Mouse (Mus musculus): ENCODE data around the gene 4930518I15Rik. TPM values are rescaled to one million over a fixed set of nuclear protein-coding genes. Genes with fewer than 3 reads are reported as not detected.
"Not testable (repeated sequence)": the region's sequence is repeated elsewhere in the genome, so short reads cannot be mapped to it uniquely, and the experiment has no call there.

4930518I15Rik gene
- polyA plus RNA-seq, 2 experiments from 2014 or later: 16.3 to 25.4 TPM

- peak; percentile 31 for ATAC-seq
Measured at GRCm38 (mm10) chr2:156841841-156842706, 15.7 kb downstream of the 4930518I15Rik start.

- ATAC-seq: peak; percentile 21
Measured at GRCm38 (mm10) chr2:156841028-156841840, 16.5 kb downstream of the 4930518I15Rik start.

GRCm38 (mm10) chr2:156840301-156841027 is 17.3 kb downstream of the 4930518I15Rik start:
- ATAC-seq: no peak

GRCm38 (mm10) chr2:156839319-156840191 is 18.2 kb downstream of the 4930518I15Rik start, which contains the start of gene Tgif2:
Tgif2 (plus strand) TSS chr2:156840007.
- peak; percentile 76 for ATAC-seq

GRCm38 (mm10) chr2:156838839-156839238 is 18.9 kb downstream of the 4930518I15Rik start:
- no peak for ATAC-seq

GRCm38 (mm10) chr2:156834336-156834735 is 23.4 kb downstream of the 4930518I15Rik start:
- ATAC-seq: no peak

GRCm38 (mm10) chr2:156825128-156825527 is 32.6 kb downstream of the 4930518I15Rik start:
- ATAC-seq: not testable (repeated sequence)

- ATAC-seq: no peak
Measured at GRCm38 (mm10) chr2:156816116-156816515, 41.6 kb downstream of the 4930518I15Rik start.

- no peak for ATAC-seq
Measured at GRCm38 (mm10) chr2:156815412-156815811, 42.3 kb downstream of the 4930518I15Rik start.

GRCm38 (mm10) chr2:156814893-156815292 is 42.9 kb downstream of the 4930518I15Rik start:
- no peak for ATAC-seq

GRCm38 (mm10) chr2:156814344-156814801 is 43.4 kb downstream of the 4930518I15Rik start:
- ATAC-seq: no peak

GRCm38 (mm10) chr2:156811556-156811955 is 46.2 kb downstream of the 4930518I15Rik start:
- no peak for ATAC-seq

GRCm38 (mm10) chr2:156810716-156811115 is 47.0 kb downstream of the 4930518I15Rik start:
- ATAC-seq: no peak

GRCm38 (mm10) chr2:156809579-156809978 is 48.2 kb downstream of the 4930518I15Rik start:
- no peak for ATAC-seq

GRCm38 (mm10) chr2:156806886-156807285 is 50.9 kb downstream of the 4930518I15Rik start:
- no peak for ATAC-seq

Other genes with a start within 250 kb of the 4930518I15Rik start
- gene Dlgap4, start 244.2 kb downstream of the 4930518I15Rik start, polyA plus RNA-seq (2017; shearing (Covaris generic)): 10 to 100 TPM; 56.8 to 71.9 TPM
- not detected for gene Myl9, start 82.5 kb downstream of the 4930518I15Rik start, polyA plus RNA-seq (2017; shearing (Covaris generic))
- 1 to 10 TPM; 5.2 to 8.5 TPM for gene Tgif2, start 17.9 kb downstream of the 4930518I15Rik start, polyA plus RNA-seq (2017; shearing (Covaris generic))
- gene Rab5if, start 5.2 kb upstream of the 4930518I15Rik start, polyA plus RNA-seq (2017; shearing (Covaris generic)): 1 to 10 TPM; 4.1 to 7.6 TPM
- 10 to 100 TPM; 57.8 to 67.4 TPM for gene Sla2, start 29.2 kb upstream of the 4930518I15Rik start, polyA plus RNA-seq (2017; shearing (Covaris generic))
- gene Ndrg3, start 134.1 kb upstream of the 4930518I15Rik start, polyA plus RNA-seq (2017; shearing (Covaris generic)): 100 to 1,000 TPM; 107 to 115 TPM
- 10 to 100 TPM; 16.0 to 17.1 TPM for gene Dsn1, start 149.2 kb upstream of the 4930518I15Rik start, polyA plus RNA-seq (2017; shearing (Covaris generic))
- under 1 TPM in 1 of 2 experiments, not detected in 1; 0.05 TPM for gene Soga1, start 221.3 kb upstream of the 4930518I15Rik start, polyA plus RNA-seq (2017; shearing (Covaris generic))
- gene Tldc2, start 229.1 kb upstream of the 4930518I15Rik start, polyA plus RNA-seq (2017; shearing (Covaris generic)): not detected

Data from activated CD4-positive, CD25-positive, alpha-beta regulatory T cell, adult 4 months (primary cell).